Mouse (Mus musculus): Measurements from ENCODE around the gene Sdhaf3.

GRCm38 (mm10) chr6:6915526-6915915 is 40.3 kb upstream of the Sdhaf3 start:
- TF ChIP-seq CTCF (IDR thresholded peaks at IDR 0.05; ENCODE audit: borderline replicate concordance, extremely low read depth, insufficient read depth, insufficient read length) (no peak), POLR2A (IDR thresholded peaks at IDR 0.05; ENCODE audit: borderline replicate concordance, extremely low read depth, insufficient read depth, insufficient read length, poor library complexity, severe bottlenecking) (no peak)
